Mouse (Mus musculus) thymus, postnatal 10 days (tissue): ENCODE measurements around the gene Ppm1h.

Source experiments
- DNase-seq, 2 experiments: peaks; one replicate each; pipeline ENCODE4 v3.0.0; 2021; ENCODE audit warnings: low spot score in 2 of 2

Gene Ppm1h

DNA sequence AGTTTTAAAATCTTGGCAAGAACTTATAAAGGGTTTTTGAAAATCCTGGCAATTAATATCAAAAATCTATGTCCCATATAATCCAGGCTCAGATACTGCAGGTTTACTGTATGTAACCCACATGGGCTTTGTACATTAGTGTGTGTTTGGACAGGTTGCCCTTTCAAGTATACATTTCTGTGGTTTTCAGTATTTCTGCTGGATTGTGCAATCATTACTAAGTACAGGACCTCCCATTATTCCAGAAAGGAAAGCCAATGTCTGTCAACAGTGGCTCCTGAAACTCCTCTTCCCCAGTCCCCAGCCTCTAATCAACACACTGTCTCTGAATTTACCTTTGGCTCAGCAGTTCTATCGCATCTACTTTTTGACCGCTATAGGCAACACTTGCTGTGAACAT lies 66.4 kb downstream of the Ppm1h start:
- DNase-seq: no peak

GRCm38 (mm10) chr10:122746211-122746610 lies 67.6 kb downstream of the Ppm1h start:
- no peak for DNase-seq

- no peak for DNase-seq
Measured at GRCm38 (mm10) chr10:122747151-122747925, 68.8 kb downstream of the Ppm1h start.

DNA sequence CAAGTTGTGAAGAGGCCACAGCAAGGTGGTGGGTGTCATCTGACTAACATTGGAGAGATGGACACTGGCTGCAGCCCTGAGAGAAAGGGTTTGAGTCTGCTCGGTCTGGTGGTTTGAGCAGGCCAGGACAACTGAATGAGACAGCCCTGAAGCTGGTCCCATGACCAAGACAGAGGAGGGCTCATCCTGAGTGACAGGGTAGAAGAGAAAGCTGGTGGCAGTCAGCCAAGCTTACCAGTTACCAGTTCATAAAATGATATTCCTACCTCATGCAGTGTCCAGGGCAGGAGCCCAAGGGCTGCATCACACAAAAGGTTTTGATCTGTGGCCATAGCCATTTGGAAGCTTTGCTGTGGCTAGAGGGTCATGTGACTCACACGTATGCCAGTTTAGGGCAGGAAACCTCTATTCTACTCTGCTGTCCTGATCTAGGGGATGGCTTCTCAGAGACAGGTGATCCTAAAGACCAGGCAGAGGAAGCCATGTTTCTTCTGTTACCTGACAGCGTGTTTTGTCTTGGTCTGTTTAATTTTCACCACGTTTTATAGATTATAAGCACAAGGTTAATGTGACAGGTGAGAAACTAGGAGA lies 69.9 kb downstream of the Ppm1h start:
- no peak for DNase-seq

DNA sequence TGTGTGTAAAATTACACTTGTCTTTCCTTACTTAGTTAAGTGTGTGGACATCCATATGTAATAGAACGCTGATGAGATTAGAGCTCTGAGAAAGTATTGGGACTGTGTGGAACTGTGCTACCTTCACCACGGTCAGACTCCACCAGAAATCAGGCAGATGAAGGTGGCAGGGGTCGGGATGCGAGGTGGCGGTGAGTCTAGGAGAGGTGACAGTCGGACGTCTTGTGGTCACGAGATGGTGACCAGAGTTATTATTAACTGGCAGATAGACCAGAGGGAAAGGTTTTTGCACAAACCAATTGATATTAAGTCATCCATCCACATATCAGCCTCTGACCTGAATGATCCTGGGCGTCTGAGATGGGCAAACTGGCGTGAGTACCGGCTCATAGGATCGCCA lies 70.5 kb downstream of the Ppm1h start:
- DNase-seq: no peak

DNA sequence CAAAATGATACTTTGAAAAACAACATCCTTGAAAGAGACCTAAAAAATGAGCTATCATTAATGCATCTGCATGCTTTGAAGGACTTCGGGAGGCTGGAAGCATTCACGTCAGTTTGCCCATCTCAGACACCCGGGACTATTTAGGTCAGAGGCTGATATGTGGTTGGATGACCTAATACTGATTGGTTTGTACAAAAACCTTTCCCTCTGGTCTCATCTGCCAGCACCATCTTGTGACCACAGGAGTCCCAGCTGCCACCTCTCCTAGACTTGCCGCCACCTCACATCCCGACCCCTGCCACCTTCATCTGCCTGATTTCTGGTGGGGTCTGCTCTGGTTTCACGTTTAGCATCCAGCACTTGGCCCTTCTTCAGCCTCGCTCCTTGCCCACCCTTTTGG lies 71.3 kb downstream of the Ppm1h start:
- no peak for DNase-seq

- DNase-seq: no peak
Measured at GRCm38 (mm10) chr10:122752950-122753923, 74.7 kb downstream of the Ppm1h start.

GRCm38 (mm10) chr10:122753924-122754307 lies 75.4 kb downstream of the Ppm1h start:
- DNase-seq: no peak

DNA sequence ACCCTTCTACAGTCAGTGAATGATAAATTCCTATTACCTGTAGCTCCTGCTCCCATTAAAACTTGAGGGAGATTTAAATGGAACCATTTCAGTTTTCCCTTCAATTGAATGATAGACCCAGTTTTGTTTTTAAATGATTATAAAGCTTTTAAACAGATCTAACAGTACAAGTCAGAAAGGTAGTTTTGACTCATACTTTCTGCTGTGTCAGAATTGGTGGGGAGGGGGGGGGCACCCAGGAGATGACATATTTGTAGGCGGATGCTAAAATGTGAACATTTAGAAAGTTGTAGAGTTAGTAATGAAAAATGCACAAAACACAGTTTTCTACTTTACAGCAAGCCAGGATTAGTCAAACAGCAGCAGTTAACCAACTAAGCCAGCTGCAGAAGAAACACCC lies 76.4 kb downstream of the Ppm1h start:
- no peak for DNase-seq

- no peak for DNase-seq
Measured at GRCm38 (mm10) chr10:122756879-122757530, 78.4 kb downstream of the Ppm1h start.

GRCm38 (mm10) chr10:122757727-122758126 lies 79.2 kb downstream of the Ppm1h start:
- peak; percentile 29 to 33 for DNase-seq

GRCm38 (mm10) chr10:122758346-122758745 lies 79.8 kb downstream of the Ppm1h start:
- peak; percentile 74 to 88 for DNase-seq

GRCm38 (mm10) chr10:122759729-122760128 lies 81.2 kb downstream of the Ppm1h start:
- DNase-seq: no peak

DNA sequence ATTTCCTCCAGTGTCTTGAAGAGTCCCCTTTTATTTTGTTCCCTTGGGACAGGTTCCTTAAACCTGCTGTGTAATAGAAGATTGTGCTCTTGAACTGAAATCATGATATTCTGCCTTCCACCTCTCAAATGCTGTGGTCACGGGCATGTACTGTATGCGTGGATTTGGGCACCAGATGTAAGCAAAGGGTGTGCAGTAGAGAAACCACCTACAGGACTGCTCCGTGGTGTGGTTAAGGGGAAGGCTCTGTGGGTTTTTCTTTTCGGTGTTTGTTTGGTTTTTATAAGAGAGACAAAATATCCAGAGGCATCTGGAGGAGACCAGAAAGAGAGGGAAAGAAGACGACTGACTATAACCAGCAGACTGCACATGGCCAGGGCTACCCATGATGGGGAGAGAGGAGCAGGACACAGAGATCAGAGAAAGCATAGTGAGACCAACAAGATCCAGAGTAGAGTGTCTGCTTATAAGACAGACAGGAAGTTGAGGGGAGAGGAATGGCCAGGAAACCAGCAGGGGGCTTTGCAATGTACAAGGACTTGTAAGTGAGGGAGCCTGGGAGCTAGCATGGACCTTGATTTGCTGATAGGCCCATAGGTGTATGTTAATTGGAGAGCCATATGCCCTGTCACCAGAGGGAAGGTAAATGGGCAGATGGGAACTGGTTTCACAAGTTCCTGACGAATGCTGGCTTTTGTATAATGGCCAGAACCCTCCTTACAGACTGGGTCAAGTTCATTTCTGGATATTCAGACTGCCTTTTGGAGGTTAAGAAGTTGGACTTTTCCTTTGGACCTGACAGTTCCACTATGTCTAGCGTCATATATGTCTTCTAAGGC lies 82.1 kb downstream of the Ppm1h start:
- peak in 1 of 2 experiments; percentile 37 for DNase-seq

- DNase-seq: no peak
Measured at GRCm38 (mm10) chr10:122762772-122763511, 84.4 kb downstream of the Ppm1h start.

- no peak for DNase-seq
Measured at GRCm38 (mm10) chr10:122763596-122763995, 85.0 kb downstream of the Ppm1h start.

GRCm38 (mm10) chr10:122764653-122765052 lies 86.1 kb downstream of the Ppm1h start:
- no peak for DNase-seq

DNA sequence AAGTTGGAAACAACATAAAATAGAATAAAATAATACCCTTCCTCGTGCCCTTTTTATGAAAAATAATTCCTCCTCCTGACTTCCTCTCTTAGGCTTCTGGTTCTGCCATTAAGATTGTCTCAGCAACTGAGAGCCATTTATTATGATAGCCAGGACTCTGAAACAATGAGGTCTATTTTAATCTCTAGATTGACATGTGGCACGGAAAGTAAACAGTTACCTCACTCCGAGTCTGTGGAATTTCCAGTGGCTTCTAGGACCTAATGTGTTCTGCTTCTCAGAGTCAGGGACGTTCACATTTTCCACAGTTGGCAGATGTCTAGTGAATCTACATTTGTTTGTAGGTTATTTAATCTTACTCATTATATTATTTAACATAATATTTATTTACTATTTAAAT lies 87.0 kb downstream of the Ppm1h start:
- DNase-seq: no peak

DNA sequence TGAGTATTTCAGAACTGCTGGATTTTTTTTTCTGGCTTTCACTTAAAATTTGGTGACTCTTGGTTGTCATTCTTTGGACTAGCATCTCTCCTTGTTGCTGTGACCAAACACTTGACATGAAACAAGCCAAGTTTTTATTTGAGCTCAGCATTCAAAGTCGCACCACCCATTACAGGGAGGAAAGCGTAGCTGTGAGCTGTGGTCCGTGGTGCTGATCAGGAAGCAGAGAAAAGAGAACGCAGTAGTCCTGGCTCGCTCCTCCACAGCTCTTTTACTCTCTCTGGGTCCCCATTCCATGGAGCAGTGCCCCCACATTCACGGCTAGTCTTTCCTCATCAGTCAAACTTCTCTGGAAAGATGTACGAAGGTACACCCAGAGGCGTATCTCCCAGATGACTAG lies 87.4 kb downstream of the Ppm1h start:
- no peak for DNase-seq

DNA sequence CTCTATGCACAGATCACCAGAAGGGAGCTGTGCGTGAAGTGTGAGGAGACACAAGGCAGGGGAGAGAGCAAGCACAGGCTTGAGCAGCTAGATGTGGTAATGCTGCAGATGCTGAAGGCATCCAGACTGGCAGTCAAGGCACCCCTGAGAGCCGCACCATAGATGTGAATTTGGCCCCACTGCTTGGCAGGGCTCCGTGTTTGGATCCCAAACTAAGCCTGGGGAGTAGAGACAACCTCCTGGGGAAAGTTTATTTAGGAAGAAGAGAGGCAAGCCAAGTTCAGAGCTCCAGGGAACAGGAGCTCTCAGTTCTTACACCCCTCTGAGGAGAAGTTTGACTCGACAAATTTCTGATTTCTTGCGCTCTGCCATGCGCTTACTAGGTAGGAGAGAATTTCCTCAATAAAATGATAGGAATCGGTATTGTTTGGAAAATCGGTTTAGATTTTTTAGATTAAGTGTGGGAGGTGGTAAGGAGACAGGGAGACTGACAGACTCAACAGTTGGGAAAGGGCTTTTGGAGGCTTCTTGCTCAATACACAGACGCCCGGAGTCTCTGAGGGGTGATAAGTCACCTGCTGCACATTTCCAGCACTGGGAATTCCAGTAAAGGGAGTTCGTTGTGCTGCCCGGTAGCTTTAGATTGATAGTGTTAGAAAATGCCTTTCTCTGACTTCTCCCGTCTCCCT lies 89.8 kb downstream of the Ppm1h start:
- no peak for DNase-seq
